Mouse (Mus musculus): Measurements from ENCODE around the gene Enpp7. TPM values are rescaled to one million over a fixed set of nuclear protein-coding genes. Genes with fewer than 3 reads are reported as not detected.

The Enpp7 gene
- total RNA-seq, 2 experiments from 2014 or later = not detected

- DNase-seq = peak; percentile 53
Measured at GRCm38 (mm10) chr11:118998540-118999265, 10.7 kb downstream of the Enpp7 start.

DNA sequence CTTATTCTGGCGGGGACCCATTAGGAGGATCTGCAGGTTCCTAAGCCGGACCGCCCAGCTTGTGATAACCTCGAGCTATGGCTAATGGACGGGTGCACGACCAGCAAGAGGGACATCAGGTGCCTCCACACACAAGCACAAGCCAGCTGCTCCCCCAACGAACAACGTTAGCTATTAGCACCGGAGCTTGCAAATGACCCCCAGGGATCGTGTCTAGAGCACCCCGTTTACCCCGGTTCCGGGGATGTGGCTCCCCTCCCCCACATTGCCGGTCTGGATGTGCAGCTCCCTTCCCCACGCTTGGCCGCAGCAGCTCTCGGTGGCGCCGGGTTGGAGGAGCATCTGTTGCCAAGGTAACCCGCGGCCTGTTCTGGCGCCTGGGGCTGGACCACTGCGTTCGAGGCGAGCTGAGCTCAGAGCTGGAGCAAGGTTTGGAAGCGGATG, 11.4 kb downstream of the Enpp7 start:
- no peak for DNase-seq

GRCm38 (mm10) chr11:119000877-119001276, 12.9 kb downstream of the Enpp7 start:
- DNase-seq = no peak

GRCm38 (mm10) chr11:119001493-119002128, 13.6 kb downstream of the Enpp7 start:
- no peak for DNase-seq

- DNase-seq = no peak
Measured at GRCm38 (mm10) chr11:119005547-119006275, 17.7 kb downstream of the Enpp7 start.

GRCm38 (mm10) chr11:119006462-119006861, 18.5 kb downstream of the Enpp7 start:
- DNase-seq = no peak

DNA sequence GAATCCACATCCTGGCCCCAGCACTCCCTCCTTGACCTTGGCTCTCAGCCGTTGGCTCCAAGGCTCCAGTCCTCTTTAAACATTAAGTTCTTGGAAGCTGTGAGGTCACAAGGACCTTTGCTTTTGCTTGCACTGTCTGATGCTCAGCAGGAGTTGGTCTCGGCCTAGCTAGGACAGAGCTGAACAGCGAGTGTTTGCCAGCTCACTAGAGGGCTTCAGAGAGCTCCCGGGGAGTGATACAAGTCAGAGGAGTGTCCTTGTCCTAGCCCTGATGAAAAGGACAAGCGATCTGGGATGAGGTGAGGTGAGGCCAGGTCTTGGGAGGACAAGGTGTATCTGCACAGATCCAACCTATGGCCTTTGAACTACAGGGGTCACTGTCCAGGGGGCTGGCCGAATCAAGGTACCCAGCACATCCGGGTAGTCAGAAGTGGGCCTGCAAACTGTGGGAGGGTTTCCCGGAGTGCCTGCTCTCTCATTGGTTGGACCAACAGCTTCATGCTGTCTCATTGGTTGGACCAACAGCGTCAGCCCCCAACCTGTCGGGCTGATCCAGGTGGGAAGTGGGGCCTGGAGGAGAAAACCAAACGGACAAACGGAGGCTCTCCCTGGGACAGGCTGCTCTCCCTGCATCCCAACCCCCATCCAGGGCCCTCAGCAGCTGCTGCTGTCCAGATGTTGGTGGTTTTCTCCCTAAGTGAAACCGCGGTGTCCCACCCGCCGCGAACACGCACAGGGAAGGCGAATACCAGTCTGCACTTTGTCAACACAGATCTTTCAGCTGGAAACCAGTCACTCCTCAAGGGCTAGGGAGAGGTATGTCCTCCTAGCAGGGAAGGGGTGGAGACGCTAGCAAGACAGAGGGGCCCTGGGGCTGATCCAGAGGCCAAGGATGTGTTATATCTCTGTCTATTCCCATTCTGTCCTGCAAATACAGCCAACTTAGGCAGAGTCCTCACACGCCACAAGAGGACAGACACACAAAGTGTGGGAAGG, 19.8 kb downstream of the Enpp7 start:
- no peak for DNase-seq

- no peak for DNase-seq
Measured at GRCm38 (mm10) chr11:119014455-119014854, 26.5 kb downstream of the Enpp7 start.

DNA sequence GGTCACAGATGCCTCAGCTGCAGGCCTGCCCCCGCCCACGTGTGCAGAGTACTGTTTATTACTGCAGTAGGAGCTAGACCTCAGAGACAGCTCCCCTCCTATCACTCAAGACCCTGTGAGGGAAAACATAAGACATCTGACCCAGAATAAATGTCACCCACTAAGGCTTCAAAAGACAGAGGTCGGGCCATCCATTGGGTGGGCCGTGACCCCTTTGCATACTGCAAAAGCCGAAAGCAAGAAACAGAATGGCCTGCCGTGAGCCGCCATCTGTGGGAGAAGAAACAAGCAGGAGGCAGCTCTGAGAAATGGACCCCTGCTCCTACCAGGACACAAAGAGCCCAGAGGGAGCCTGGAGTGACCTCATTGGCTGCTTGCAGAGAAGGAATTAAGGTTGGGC, 29.5 kb downstream of the Enpp7 start:
- DNase-seq = no peak

DNA sequence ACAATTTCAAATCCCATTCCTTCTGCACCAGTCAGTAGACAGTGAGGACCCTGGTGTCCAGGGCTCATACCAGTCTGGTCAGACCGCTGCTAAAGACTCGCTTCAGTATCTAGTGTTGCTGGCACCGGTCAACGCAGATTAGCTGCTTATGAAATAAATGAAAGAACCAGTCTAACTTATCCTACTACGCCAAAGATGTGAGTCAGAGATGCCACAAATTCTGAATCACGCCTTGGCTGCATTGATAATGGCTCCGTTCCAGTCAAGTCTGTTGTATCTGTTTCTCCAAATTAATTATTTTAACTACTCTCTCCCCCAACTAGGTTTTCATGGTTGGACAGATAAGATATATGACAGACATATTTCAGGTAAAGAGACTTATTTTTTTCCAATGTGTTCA, 33.2 kb downstream of the Enpp7 start:
- DNase-seq = no peak

GRCm38 (mm10) chr11:119022068-119022894, 34.3 kb downstream of the Enpp7 start:
- DNase-seq = no peak

- peak; percentile 86 for DNase-seq
Measured at GRCm38 (mm10) chr11:119022895-119023615, 35.1 kb downstream of the Enpp7 start, which contains the start of gene Cbx2. Gene Cbx2 (plus strand): TSS chr11:119022962.

- no peak for DNase-seq
Measured at GRCm38 (mm10) chr11:119023616-119023980, 35.6 kb downstream of the Enpp7 start.

- no peak for DNase-seq
Measured at GRCm38 (mm10) chr11:119024260-119024659, 36.3 kb downstream of the Enpp7 start.

DNA sequence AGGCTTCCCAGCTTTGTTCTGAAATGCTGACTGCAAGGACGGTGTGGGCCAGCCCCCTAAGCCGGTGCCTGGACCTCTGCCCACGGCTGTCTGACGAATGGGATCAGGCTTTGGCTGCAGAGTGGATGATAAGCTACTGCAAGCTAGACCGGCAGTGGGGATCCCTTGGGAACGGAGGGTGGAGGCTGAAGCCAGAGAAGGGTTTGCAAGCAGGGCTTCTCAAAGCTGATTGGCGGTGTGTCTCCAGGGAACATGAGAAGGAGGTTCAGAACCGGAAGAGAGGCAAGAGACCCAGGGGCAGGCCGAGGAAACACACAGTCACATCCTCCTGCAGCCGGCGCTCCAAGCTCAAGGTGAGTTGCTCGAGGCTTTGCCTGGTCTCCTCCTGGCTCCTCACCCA, 38.2 kb downstream of the Enpp7 start:
- DNase-seq = peak; percentile 39

GRCm38 (mm10) chr11:119033874-119034558, 46.0 kb downstream of the Enpp7 start:
- peak; percentile 63 for DNase-seq

- DNase-seq = no peak
Measured at GRCm38 (mm10) chr11:119034635-119035034, 46.6 kb downstream of the Enpp7 start.

DNA sequence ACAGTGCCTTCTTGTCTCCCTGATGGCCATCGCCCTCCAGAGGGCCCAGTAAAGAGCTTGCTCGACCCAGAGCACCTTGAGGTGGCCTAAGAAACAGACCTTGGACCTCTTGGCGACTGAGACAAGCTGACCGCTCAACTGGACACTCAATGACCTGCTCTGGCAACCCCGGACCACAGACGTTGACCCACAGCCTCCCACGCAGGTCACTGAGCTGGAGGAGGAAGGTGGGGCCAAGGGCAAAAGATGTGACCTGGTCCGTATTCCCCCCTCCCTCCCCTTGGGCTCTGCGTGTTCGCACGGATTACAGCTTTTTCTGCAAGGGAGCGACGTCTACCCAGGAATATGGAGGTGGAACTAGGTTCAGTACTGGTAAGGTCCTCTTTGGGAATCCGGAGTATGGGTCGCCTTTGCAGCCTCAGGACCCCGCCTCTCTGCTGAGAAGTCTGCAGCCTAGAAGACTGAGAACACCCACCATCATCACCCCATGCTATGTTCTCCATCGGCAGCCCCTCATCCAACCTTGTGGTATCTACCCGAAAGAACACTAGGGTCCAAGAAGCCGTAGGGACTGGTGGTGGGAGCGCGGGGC, 47.2 kb downstream of the Enpp7 start:
- DNase-seq = no peak

DNA sequence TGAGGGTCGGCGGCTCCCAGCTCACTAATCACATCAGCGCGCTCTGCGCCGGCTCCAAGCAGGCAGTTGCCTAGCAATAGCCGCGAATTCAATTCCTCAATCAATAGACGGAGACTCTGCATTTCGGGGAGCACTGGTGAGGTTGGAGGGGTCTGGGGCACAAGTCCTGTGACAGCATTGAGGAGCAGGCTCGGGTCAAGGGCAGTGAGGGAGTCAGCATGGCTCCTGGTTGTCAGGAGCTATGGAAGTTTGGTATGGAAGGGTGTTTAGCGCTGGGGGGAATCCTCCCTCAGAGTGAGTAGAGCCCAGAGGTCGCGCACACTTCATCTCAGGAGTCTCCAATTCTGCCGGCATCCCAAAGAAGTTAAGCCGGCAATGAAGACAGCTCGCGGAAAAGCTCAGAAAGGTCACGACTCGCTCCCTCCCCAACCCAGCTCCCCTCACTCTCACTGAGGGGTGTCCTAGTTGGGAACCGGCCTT, 47.7 kb downstream of the Enpp7 start:
- DNase-seq = no peak

Data from gastrocnemius, postnatal 25 days (tissue).